Mouse (Mus musculus): ENCODE data around the gene Cacnb3.

DNA sequence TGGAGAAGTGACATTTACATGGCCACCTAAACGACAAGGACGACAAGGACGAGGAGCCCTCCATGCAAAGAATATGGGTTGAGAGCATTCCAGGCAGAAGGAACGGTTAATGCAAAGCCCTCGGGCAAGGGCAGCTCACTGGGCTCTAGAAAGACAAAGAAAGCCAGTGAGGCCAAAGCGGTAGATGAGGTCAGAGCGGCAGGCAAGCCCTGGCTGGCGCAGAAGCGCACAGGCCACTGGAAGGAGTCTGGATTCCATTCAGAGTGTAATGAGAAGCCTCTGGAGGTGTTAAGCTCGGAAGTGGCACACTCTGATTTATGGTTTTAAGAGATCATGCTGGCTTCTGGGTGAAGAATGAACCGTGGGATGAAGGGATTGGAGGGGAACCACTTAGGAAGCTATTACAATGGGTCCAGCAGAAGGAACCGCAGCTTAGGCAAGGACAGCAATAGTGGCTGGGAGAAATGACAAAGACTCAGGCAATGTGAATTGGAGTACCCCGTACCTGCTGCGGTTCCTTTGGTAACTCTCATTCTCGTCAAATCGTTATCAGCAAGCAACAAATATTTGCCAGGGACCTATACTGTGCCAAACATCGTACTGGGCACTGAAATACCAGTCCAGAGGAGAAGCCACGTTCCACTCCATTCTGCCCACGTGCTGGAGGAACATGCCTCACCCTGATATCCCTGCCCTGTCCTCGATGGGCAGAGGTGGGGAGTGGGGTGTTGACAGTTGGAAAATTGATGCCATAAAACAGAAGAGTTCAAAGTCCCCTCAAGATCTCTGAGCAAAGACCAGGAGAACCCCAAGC is 14.1 kb upstream of the Cacnb3 start:
- TF ChIP-seq CTCF (IDR thresholded peaks at IDR 0.05; ENCODE audit: low read depth, low read length) (no peak), POLR2A (IDR thresholded peaks at IDR 0.05; ENCODE audit: borderline replicate concordance, low read depth, low read length) (no peak)
